Mouse (Mus musculus) bone marrow, adult 2 months (tissue): ENCODE results near the gene Jarid2.

ENCODE experiments used
- CTCF ChIP-seq: fragments of 200-500 bp; IDR thresholded peaks from 2 replicates; pipeline ENCODE4 v1.5.1; 2011; ENCODE audit warnings: low read length, control low read depth; ENCODE audit not compliant: control insufficient read depth, insufficient read depth
- POLR2A ChIP-seq: fragments of 200-500 bp; IDR thresholded peaks from 2 replicates; pipeline ENCODE4 v1.6.1; 2011; ENCODE audit warnings: low read depth, mild to moderate bottlenecking, control low read depth, low read length, borderline replicate concordance; ENCODE audit not compliant: control insufficient read depth

DNA sequence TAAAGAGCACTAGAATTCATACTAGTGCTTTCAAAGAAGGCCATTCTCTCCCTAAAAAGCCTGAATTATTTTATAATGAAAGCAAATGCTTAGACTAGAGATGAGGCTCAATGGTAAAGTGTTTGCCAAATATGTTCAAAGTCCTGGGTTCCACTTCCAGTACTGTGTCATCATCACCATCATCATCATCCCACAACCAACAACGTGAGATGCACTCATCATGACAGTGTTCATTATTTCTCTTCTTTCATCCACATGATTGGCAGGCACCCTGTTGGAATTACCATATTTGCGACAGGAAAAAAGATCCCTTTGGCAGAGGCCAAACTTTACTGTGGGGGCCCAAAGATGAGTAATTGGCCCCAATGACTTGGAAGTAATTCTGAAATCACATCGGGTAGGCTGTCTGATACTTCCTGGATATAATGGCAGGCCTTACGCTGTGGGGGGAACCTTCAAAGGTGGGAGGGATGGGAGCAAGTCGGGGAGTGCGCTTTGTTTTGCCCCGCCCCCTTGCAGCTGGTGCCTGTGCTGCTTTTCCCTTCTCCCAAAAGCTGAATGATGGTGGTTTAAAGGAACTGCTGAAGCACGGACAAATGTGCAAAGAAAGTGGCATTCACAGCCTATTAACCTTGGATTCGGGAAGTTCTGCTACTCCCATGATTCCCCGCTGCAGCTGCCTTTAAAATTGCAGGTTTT, 13.9 kb upstream of the Jarid2 start:
- TF ChIP-seq POLR2A (no peak), CTCF (no peak)
